Comparison of ENCODE assay signal across 28 mouse cellular contexts in the genomic region with DNA sequence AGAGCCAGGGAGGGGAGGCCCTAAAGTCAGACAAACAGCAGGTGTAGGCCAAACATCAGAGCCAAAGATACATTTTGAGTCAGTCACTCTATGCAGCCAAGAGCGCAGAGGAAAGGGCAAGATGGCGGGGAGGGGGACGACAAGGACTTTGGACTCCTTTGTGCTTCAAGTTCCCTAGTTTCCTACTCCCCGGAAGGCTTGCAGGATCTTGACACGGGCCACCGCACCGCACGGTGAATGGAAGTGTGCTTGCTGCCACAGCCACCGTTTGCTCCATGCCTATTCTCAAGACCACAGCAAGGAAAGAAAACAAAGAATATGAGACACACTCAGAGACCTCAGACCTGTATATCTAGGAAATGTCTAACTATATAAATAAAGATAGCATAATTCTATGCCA.
DNase-seq lines count a peak whose midpoint lies in the region; ATAC-seq and TF ChIP-seq lines count a peak whose summit lies in the region.
"Had no signal": no experiment of that assay in that cellular context is flagged by ENCODE, and none has a peak within 500 bp of the region (broad histone marks: within the 10 kb centered on the region; RNA-seq: fewer than 3 reads in every experiment).

No protein-coding gene starts in this region.

- no peaks in the 10 kb centered on the region for H3K27me3 ChIP-seq in kidney, adult 2 months (replicated peaks; ENCODE audit: control insufficient read depth, insufficient read depth, low read length)
- no peaks in the 10 kb centered on the region for H3K27me3 ChIP-seq in kidney, embryonic 16.5 days (ENCODE audit: insufficient read depth, low read length)
- H3K27me3 ChIP-seq: embryonic facial prominence, embryonic 13.5 days; forebrain, embryonic 15.5 days; heart, embryonic 13.5 days; hindbrain, embryonic 12.5 days; hindbrain, embryonic 15.5 days had no signal

- H3K9ac ChIP-seq in kidney, embryonic 16.5 days (replicated peaks; ENCODE audit: low read length): no peak overlapping the region
- H3K9ac ChIP-seq: embryonic facial prominence, embryonic 13.5 days; forebrain, embryonic 12.5 days; forebrain, embryonic 15.5 days; heart, embryonic 13.5 days; hindbrain, embryonic 12.5 days; hindbrain, embryonic 15.5 days had no signal

- no peaks in the 10 kb centered on the region for H3K36me3 ChIP-seq in kidney, adult 2 months (ENCODE audit: control insufficient read depth, insufficient read depth, low read length)
- H3K36me3 ChIP-seq in kidney, embryonic 16.5 days (ENCODE audit: insufficient read depth, low read length): no peaks in the 10 kb centered on the region
- H3K36me3 ChIP-seq: embryonic facial prominence, embryonic 10.5 days; embryonic facial prominence, embryonic 13.5 days; forebrain, embryonic 12.5 days; forebrain, embryonic 15.5 days; heart, embryonic 10.5 days; heart, embryonic 13.5 days; hindbrain, embryonic 12.5 days; hindbrain, embryonic 15.5 days had no signal

- no peak for TF ChIP-seq POLR2A in kidney, adult 2 months (IDR thresholded peaks at IDR 0.05; ENCODE audit: low read depth, low read length)

- 0 out of 2 replicates have a peak, but pooled peaks have one; percentile 20 for ATAC-seq in kidney, embryonic 16.5 days (ENCODE audit: low FRiP score, low TSS enrichment)
- ATAC-seq: CD4-positive, CD25-positive, alpha-beta regulatory T cell, adult 4 months; forebrain, embryonic 15.5 days had no signal

- no peak overlapping the region for H3K4me3 ChIP-seq in kidney, adult 2 months (ENCODE audit: insufficient read depth, low read depth, low read length)
- H3K4me3 ChIP-seq in kidney, embryonic 16.5 days (ENCODE audit: low read length): no peak overlapping the region
- H3K4me3 ChIP-seq: embryonic facial prominence, embryonic 10.5 days; embryonic facial prominence, embryonic 13.5 days; erythroblast, embryonic 14.5 days; forebrain, embryonic 12.5 days; forebrain, embryonic 15.5 days; heart, adult 2 months; heart, embryonic 10.5 days; heart, embryonic 13.5 days; hindbrain, embryonic 12.5 days; hindbrain, embryonic 15.5 days had no signal

- no peak for TF ChIP-seq CTCF in kidney, adult 2 months (conservative IDR thresholded peaks at IDR 0.05; ENCODE audit: insufficient read depth, insufficient read length, low read depth, low read length)

- DNase-seq in kidney, adult 2 months: peak; percentile 69
- no peak for DNase-seq in kidney, adult 11 months
- DNase-seq in kidney, postnatal 25 days: peak; percentile 43 to 77
- no peak for DNase-seq in layer of hippocampus, adult 9-10 months (ENCODE audit: low spot score)
- DNase-seq in layer of hippocampus, postnatal 36 days: no peak
- DNase-seq: adrenal gland, adult 2 months; adrenal gland, postnatal 14 days; cerebellum, adult 11 months; cerebellum, adult 2 months; cerebellum, postnatal 10 days; cerebellum, postnatal 36 days; embryo, embryonic 11 days; gastrocnemius, postnatal 10 days; gastrocnemius, postnatal 36 days; heart, adult 2 months; heart, postnatal 14 days; heart, postnatal 4 days had no signal

- H3K27ac ChIP-seq in kidney, adult 2 months (ENCODE audit: insufficient read depth, low read depth, low read length): peak overlapping the region; percentile 22
- H3K27ac ChIP-seq in kidney, embryonic 16.5 days (ENCODE audit: low read length): peak overlapping the region; percentile 52; the same call in 1 of the 2 replicates
- H3K27ac ChIP-seq: embryonic facial prominence, embryonic 10.5 days; embryonic facial prominence, embryonic 13.5 days; forebrain, embryonic 12.5 days; forebrain, embryonic 15.5 days; heart, adult 2 months; heart, embryonic 10.5 days; heart, embryonic 13.5 days; hindbrain, embryonic 12.5 days; hindbrain, embryonic 15.5 days had no signal

- H3K9me3 ChIP-seq in kidney, embryonic 16.5 days (ENCODE audit: low read length): no peaks in the 10 kb centered on the region
- H3K9me3 ChIP-seq: embryonic facial prominence, embryonic 10.5 days; embryonic facial prominence, embryonic 13.5 days; forebrain, embryonic 12.5 days; forebrain, embryonic 15.5 days; heart, embryonic 10.5 days; heart, embryonic 13.5 days; hindbrain, embryonic 12.5 days; hindbrain, embryonic 15.5 days had no signal

- H3K4me1 ChIP-seq in kidney, adult 2 months (ENCODE audit: control insufficient read depth, insufficient read depth, low read length): no peaks in the 10 kb centered on the region; the same call in 1 of the 2 replicates
- peaks cover 20% of the 10 kb centered on the region for H3K4me1 ChIP-seq in kidney, embryonic 16.5 days (ENCODE audit: insufficient read depth, low read length)
- H3K4me1 ChIP-seq: forebrain, embryonic 15.5 days had no signal

- no peak overlapping the region for H3K4me2 ChIP-seq in kidney, embryonic 16.5 days (replicated peaks; ENCODE audit: low read depth, low read length)
- H3K4me2 ChIP-seq: embryonic facial prominence, embryonic 13.5 days; forebrain, embryonic 12.5 days; forebrain, embryonic 15.5 days; heart, embryonic 13.5 days; hindbrain, embryonic 12.5 days; hindbrain, embryonic 15.5 days had no signal

- 42% methylated on average over 9 of the region's 9 CpGs for WGBS in kidney, adult 2 months
- 55% methylated on average over 9 of the region's 9 CpGs for WGBS in kidney, embryonic 16.5 days

Comparison
In these comparisons a context has a peak if more than half of its experiments do, and no peak if none do; other contexts are left out.
1. DNase-seq: peak in kidney, adult 2 months (single experiment) and kidney, postnatal 25 days (2 of 2); none in kidney, adult 11 months (single experiment), layer of hippocampus, adult 9-10 months (single experiment) and layer of hippocampus, postnatal 36 days (0 of 2).